Mouse (Mus musculus): ENCODE measurements around the gene Frem2. TPM values are rescaled to one million over a fixed set of nuclear protein-coding genes. Genes with fewer than 3 reads are reported as not detected.

Frem2 gene
- polyA plus RNA-seq, 1 experiment from 2014 or later = 1.6 TPM

Other genes starting within 250 kb of the Frem2 start
- 8.6 and 8.8 TPM in 2 replicates for gene Nhlrc3, start 194.0 kb downstream of the Frem2 start, polyA plus RNA-seq (2015; fragmentation: Nextera tagmentation; extraction: Ambion mirVana)
- gene Proser1, start 193.7 kb downstream of the Frem2 start, polyA plus RNA-seq (2015; fragmentation: Nextera tagmentation; extraction: Ambion mirVana) = 18.0 and 19.8 TPM in 2 replicates
- gene Stoml3, start 168.7 kb downstream of the Frem2 start, polyA plus RNA-seq (2015; fragmentation: Nextera tagmentation; extraction: Ambion mirVana) = 0.09 TPM in 1 of 2 replicates, not detected in the other
- gene Gm10985, start 187.7 kb upstream of the Frem2 start, polyA plus RNA-seq (2015; fragmentation: Nextera tagmentation; extraction: Ambion mirVana) = not detected in 2 replicates
- 86.0 and 92.6 TPM in 2 replicates for gene Ufm1, start 206.5 kb upstream of the Frem2 start, polyA plus RNA-seq (2015; fragmentation: Nextera tagmentation; extraction: Ambion mirVana)